Mouse (Mus musculus): ENCODE data around the gene Chac1.

The Chac1 gene

DNA sequence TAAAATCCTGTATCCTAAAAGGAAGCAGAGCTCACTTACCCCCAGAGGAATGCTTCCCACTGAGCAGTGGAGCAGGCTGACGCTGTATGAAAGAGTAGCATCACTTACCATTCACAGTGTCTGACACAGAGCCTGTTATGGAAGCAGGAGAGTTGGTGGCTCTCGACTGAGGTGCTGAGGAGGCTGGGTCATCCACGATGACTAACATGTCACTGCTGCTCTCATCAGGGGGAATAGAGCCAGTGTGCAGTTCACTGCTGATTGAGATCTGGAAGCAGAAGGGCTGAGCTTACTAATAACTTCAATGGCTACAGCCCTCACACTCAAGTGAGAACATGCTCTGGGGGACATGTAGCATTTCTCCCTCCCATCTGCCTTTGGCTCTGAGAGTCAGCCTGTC is 28.4 kb downstream of the Chac1 start:
- DNase-seq, result no peak

DNA sequence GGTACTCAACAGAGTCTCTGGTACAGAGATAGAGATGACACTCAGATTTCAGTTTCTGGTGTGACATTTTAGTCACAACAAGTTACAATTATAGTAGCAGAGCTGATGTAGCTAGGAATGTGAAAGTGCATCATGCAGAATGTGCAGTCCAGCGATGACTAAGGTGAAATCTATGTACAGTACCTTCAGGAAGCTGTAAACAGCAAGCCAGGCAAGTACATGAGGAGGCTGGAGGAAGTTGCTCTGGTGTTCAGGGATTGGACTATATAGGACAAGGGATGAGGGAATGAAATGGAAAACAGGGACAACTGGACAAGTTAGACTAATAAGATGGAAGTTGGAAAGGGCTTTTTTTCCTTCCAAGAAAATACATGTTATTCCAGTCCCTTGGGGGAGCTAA is 37.2 kb downstream of the Chac1 start:
- DNase-seq, result no peak

DNA sequence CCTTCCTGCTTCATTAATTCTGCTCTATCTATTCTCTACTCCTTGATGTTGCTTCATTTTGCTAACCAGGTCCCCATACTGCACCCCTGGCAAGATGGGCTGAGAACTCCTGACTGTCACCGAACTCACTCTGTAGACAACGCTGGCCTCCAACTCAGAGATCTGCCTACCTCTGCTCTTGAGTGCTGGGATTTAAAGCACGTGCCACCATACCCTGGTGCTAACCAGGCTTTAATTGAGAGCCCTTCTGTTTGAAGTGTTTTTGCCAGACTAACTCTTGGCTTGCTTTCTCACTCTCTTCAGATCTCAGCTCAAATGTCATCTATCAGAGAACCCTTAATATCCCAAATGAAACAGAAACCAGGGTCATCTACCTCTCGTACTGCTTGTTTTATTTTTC is 39.0 kb downstream of the Chac1 start:
- no peak for DNase-seq

DNA sequence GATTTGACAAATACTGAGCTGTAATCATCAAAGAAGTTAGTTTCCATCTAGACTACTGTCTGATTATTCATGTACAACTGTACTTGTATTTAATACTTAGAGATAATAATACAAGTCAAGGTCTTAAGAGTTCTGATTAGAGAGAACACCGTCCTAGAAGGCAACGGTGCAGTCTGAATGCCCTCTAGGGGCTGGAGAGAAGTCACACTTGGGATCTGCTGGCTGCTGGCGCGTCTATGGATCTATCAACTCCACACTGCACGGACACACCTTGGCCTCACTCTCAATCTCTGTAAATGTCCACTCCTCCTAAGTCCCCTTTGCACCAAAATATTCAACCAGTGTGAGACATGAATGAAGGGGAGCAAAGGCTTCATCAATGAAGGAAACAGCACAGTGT is 47.2 kb downstream of the Chac1 start:
- DNase-seq, result no peak

DNA sequence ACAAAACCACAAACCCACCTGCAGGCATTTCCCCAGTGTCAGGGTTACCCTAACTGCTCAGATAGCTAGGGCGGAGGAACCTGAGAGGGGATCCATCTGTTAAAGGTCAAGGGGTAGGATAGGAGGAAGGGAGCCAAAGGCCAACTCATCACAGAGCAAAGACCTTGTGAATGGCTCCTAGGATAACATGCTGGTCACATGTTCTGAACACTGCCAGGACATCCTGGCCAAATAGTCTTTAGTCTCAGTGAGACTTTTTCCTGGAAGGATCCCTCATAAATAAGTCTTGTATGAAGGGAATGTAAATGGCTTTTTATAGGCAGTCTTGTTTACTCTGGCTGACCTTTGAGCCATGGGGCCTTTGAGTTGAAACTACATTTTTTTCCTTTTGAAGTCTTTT is 47.6 kb downstream of the Chac1 start:
- DNase-seq, result no peak

DNA sequence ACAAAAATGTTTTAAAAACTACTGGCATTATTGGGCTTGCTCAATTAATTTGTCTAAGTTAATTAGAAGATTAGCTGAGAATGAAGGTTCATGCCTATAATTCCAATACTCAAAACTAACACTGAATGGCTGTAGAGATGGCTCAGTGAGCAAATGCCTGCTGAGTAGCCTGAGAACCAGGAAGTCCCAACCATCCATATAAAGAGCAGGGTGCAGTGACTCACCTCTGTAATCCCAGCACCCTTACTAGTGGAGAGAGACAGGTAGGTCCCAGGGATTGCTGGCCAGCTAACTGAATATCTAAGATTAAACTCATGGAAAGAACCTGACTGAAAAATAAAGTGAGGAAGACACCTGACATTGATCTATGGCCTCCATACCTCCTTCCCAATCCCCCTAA is 48.3 kb downstream of the Chac1 start:
- DNase-seq, result no peak

All from cerebellum, adult 8-10 months (tissue).